ENCODE assay signal across 32 mouse cellular contexts in the genomic region with DNA sequence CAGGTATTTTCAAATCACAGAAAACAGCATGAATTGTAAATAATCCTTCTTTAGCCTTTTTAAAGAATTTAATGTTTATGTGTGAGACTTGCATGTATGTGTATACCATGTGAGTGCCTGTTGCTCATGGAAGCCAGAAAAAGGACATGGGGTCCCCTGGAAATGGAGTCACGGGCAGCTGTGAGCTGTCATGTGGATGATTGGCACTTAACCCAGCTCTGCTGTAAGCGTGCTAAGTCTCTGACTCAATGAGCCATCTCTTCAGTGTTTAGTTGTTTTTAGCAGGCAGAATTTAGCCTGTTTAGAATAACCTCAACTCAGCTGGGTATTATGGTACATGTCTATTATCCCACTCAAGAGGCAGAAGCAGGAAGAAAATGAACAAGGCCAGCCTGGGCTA. TPM values are rescaled to one million over a fixed set of nuclear protein-coding genes. Genes with fewer than 3 reads are reported as not detected.
DNase-seq lines count a peak whose midpoint lies in the region; ATAC-seq and TF ChIP-seq lines count a peak whose summit lies in the region.
"Had no signal": no experiment of that assay in that cellular context is flagged by ENCODE, and none has a peak within 500 bp of the region (broad histone marks: within the 10 kb centered on the region; RNA-seq: fewer than 3 reads in every experiment).

No protein-coding gene starts in this region.

- in situ Hi-C loops in CH12.LX (cut with MboI; ENCODE audit: low pct_ligation_motif_present, low pct_unique_long_range_greater_than_20kb, low sequenced_read_pairs) = loop anchor here (10.0 kb wide), 1 partner anchor 272 kb away; no protein-coding TSS in a partner anchor

- peaks cover 9% of the 10 kb centered on the region; the same call in 1 of the 2 replicates for H3K4me1 ChIP-seq in heart, postnatal 0 days (ENCODE audit: control insufficient read depth, insufficient read depth)
- peaks cover 0 to 25% of the 10 kb centered on the region in 2 experiments; a peak in 2 of 4 replicates for H3K4me1 ChIP-seq in CH12.LX (ENCODE audit: control insufficient read depth in 1 of 2, insufficient read depth in 2 of 2)
- H3K4me1 ChIP-seq in limb, embryonic 14.5 days (ENCODE audit: control insufficient read depth, insufficient read depth, low read length) = peaks cover 14% of the 10 kb centered on the region; the same call in 1 of the 2 replicates
- H3K4me1 ChIP-seq in liver, postnatal 0 days (ENCODE audit: insufficient read depth) = no peaks in the 10 kb centered on the region

- no peak for TF ChIP-seq RAD21 in CH12.LX (IDR thresholded peaks at IDR 0.05; ENCODE audit: low read depth, low read length)

- ATAC-seq in heart, postnatal 0 days (ENCODE audit: insufficient read depth, low read depth) = no peak
- no peak for ATAC-seq in limb, embryonic 14.5 days (ENCODE audit: low FRiP score, low read depth)
- no peak for ATAC-seq in liver, postnatal 0 days
- ATAC-seq: forebrain, postnatal 0 days; hindbrain, embryonic 16.5 days; midbrain, embryonic 16.5 days; Patski had no signal

- H3K4me3 ChIP-seq in heart, postnatal 0 days (ENCODE audit: low read depth, low read length) = no peak overlapping the region
- H3K4me3 ChIP-seq in CH12.LX (replicated peaks in 1 of 3; ENCODE audit: low read depth in 2 of 3, low read length in 2 of 3, poor library complexity in 1 of 3) = no peak overlapping the region
- no peak overlapping the region for H3K4me3 ChIP-seq in limb, embryonic 14.5 days (replicated peaks; ENCODE audit: low read length)
- H3K4me3 ChIP-seq in liver, postnatal 0 days (ENCODE audit: low read depth, low read length) = no peak overlapping the region
- H3K4me3 ChIP-seq: heart, embryonic 12.5 days; hindbrain, embryonic 10.5 days; kidney, embryonic 15.5 days; neural tube, embryonic 12.5 days had no signal

- H3K36me3 ChIP-seq in heart, postnatal 0 days (replicated peaks; ENCODE audit: control insufficient read depth, insufficient read depth, low read length) = no peaks in the 10 kb centered on the region
- H3K36me3 ChIP-seq in CH12.LX (replicated peaks in 1 of 2; ENCODE audit: control insufficient read depth in 1 of 2, insufficient read depth in 1 of 2, low read length in 1 of 2) = no peaks in the 10 kb centered on the region
- no peaks in the 10 kb centered on the region for H3K36me3 ChIP-seq in limb, embryonic 14.5 days (ENCODE audit: control insufficient read depth, insufficient read depth, low read length)
- H3K36me3 ChIP-seq in liver, postnatal 0 days (replicated peaks; ENCODE audit: insufficient read depth, low read length) = no peaks in the 10 kb centered on the region
- H3K36me3 ChIP-seq: heart, embryonic 12.5 days; hindbrain, embryonic 10.5 days; kidney, embryonic 15.5 days; neural tube, embryonic 12.5 days had no signal

- H3K9ac ChIP-seq in heart, postnatal 0 days (replicated peaks; ENCODE audit: low read depth, low read length) = no peak overlapping the region
- no peak overlapping the region for H3K9ac ChIP-seq in CH12.LX (ENCODE audit: insufficient read depth, low read depth)
- H3K9ac ChIP-seq in limb, embryonic 14.5 days (ENCODE audit: low read depth, low read length, severe bottlenecking) = no peak overlapping the region
- no peak overlapping the region for H3K9ac ChIP-seq in liver, postnatal 0 days (replicated peaks)
- H3K9ac ChIP-seq: forebrain, postnatal 0 days; heart, embryonic 12.5 days; kidney, embryonic 15.5 days; neural tube, embryonic 12.5 days had no signal

- no peak for DNase-seq in heart, postnatal 0 days (ENCODE audit: low spot score)
- DNase-seq in heart, adult 9 months (ENCODE audit: low spot score in 2 of 2) = no peak
- DNase-seq in CH12.LX (ENCODE audit: extremely low read depth) (peak; percentile 6), adipocyte (ENCODE audit: low spot score) (peak; percentile 63)
- no peak for DNase-seq in limb, embryonic 14.5 days (ENCODE audit: low spot score)
- no peak for DNase-seq in cerebellum, postnatal 14 days
- DNase-seq in liver, postnatal 0 days = no peak
- DNase-seq: adrenal gland, postnatal 14 days; cerebellum, adult 11-12 months; cerebellum, adult 9-11 months; forebrain, postnatal 0 days; gastrocnemius, postnatal 14 days; heart, adult 11 months; heart, postnatal 14 days; kidney, adult 18-20 months; kidney, postnatal 25 days; left cerebral cortex, postnatal 4 days; lung, postnatal 36 days; right cerebral cortex, postnatal 14 days; thymus, adult 2 months; thymus, postnatal 36 days had no signal

- peak overlapping the region; percentile 22; the same call in 1 of the 2 replicates for H3K27ac ChIP-seq in heart, postnatal 0 days (ENCODE audit: low read depth)
- H3K27ac ChIP-seq in CH12.LX (ENCODE audit: insufficient read depth, low read depth) = no peak overlapping the region
- H3K27ac ChIP-seq in limb, embryonic 14.5 days (replicated peaks; ENCODE audit: low read depth, low read length) = 0 out of 2 replicates have a peak overlapping the region, but pooled peaks have one; percentile 21
- no peak overlapping the region for H3K27ac ChIP-seq in liver, postnatal 0 days (ENCODE audit: low read depth)
- H3K27ac ChIP-seq: hindbrain, embryonic 10.5 days; kidney, embryonic 15.5 days; neural tube, embryonic 12.5 days; stomach, postnatal 0 days had no signal

- TF ChIP-seq CTCF in heart, postnatal 0 days (IDR thresholded peaks at IDR 0.05; ENCODE audit: low read depth) = no peak
- TF ChIP-seq CTCF in CH12.LX (conservative IDR thresholded peaks at IDR 0.05 in 1 of 2, IDR thresholded peaks at IDR 0.05 in 1 of 2; ENCODE audit: low read depth in 2 of 2, low read length in 2 of 2) = no peak
- TF ChIP-seq CTCF in liver, postnatal 0 days (IDR thresholded peaks at IDR 0.05; ENCODE audit: low read depth) = no peak

- no peaks in the 10 kb centered on the region for H3K27me3 ChIP-seq in heart, postnatal 0 days (ENCODE audit: control insufficient read depth, insufficient read depth, low read length)
- no peaks in the 10 kb centered on the region for H3K27me3 ChIP-seq in CH12.LX (replicated peaks)
- no peaks in the 10 kb centered on the region for H3K27me3 ChIP-seq in limb, embryonic 14.5 days (ENCODE audit: control insufficient read depth, insufficient read depth, low read length)
- no peaks in the 10 kb centered on the region for H3K27me3 ChIP-seq in liver, postnatal 0 days (ENCODE audit: insufficient read depth, low read length)
- H3K27me3 ChIP-seq: heart, embryonic 12.5 days; kidney, embryonic 15.5 days; neural tube, embryonic 12.5 days; Patski had no signal

- no peak for TF ChIP-seq EP300 in heart, postnatal 0 days (IDR thresholded peaks at IDR 0.05; ENCODE audit: low read depth)
- TF ChIP-seq EP300 in CH12.LX (IDR thresholded peaks at IDR 0.05; ENCODE audit: low read length) = no peak
- TF ChIP-seq EP300 in liver, postnatal 0 days (IDR thresholded peaks at IDR 0.05; ENCODE audit: low read depth) = no peak

- H3K9me3 ChIP-seq in heart, postnatal 0 days (replicated peaks; ENCODE audit: control insufficient read depth, low read length) = no peaks in the 10 kb centered on the region
- H3K9me3 ChIP-seq in CH12.LX (replicated peaks; ENCODE audit: low read length) = no peaks in the 10 kb centered on the region
- H3K9me3 ChIP-seq in limb, embryonic 14.5 days (ENCODE audit: control insufficient read depth, low read length) = no peaks in the 10 kb centered on the region
- H3K9me3 ChIP-seq in liver, postnatal 0 days (ENCODE audit: low read length) = no peaks in the 10 kb centered on the region
- H3K9me3 ChIP-seq: G1E; heart, embryonic 12.5 days; hindbrain, embryonic 10.5 days; kidney, embryonic 15.5 days; neural tube, embryonic 12.5 days had no signal

- H3K4me2 ChIP-seq in heart, postnatal 0 days (ENCODE audit: low read depth, low read length) = no peak overlapping the region
- no peak overlapping the region for H3K4me2 ChIP-seq in CH12.LX (ENCODE audit: insufficient read depth, low read depth, poor library complexity, severe bottlenecking)
- no peak overlapping the region for H3K4me2 ChIP-seq in limb, embryonic 14.5 days (replicated peaks; ENCODE audit: low read depth, low read length, severe bottlenecking)
- H3K4me2 ChIP-seq in liver, postnatal 0 days (ENCODE audit: low read depth, low read length) = no peak overlapping the region
- H3K4me2 ChIP-seq: heart, embryonic 12.5 days; kidney, embryonic 15.5 days; liver, embryonic 11.5 days; midbrain, embryonic 11.5 days; neural tube, embryonic 12.5 days had no signal

- TF ChIP-seq POLR2A in CH12.LX (IDR thresholded peaks at IDR 0.05; ENCODE audit: low read depth, low read length) = no peak
- no peak for TF ChIP-seq POLR2A in limb, embryonic 14.5 days (IDR thresholded peaks at IDR 0.05; ENCODE audit: borderline replicate concordance, extremely low read depth, insufficient read depth, insufficient read length)

- WGBS in heart, postnatal 0 days = 44% methylated on average over 2 of the region's 2 CpGs
- 68% methylated on average over 2 of the region's 2 CpGs for WGBS in limb, embryonic 14.5 days
- 58% methylated on average over 2 of the region's 2 CpGs for WGBS in liver, postnatal 0 days (ENCODE audit: insufficient replicate concordance)

- H3K79me2 ChIP-seq in CH12.LX (replicated peaks; ENCODE audit: control insufficient read depth, extremely low read depth, insufficient read depth, poor library complexity, severe bottlenecking) = peaks cover 4% of the 10 kb centered on the region; the same call in 1 of the 2 replicates

- dilution Hi-C loops in CH12.LX (cut with MboI; ENCODE audit: extremely low pct_ligation_motif_present, extremely low pct_unique_long_range_greater_than_20kb, low sequenced_read_pairs) = no loop called here

TF ChIP-seq in CH12.LX, 34 proteins besides CTCF, POLR2A, EP300 and RAD21 (continues in another document):
- TF ChIP-seq PAX5 (IDR thresholded peaks at IDR 0.05; ENCODE audit: low read length) (no peak), USF1 (IDR thresholded peaks at IDR 0.05; ENCODE audit: low read depth, low read length) (no peak), ELF1 (IDR thresholded peaks at IDR 0.05; ENCODE audit: low read depth, low read length) (no peak), MXI1 (IDR thresholded peaks at IDR 0.05; ENCODE audit: low read depth, low read length) (no peak), JUN (IDR thresholded peaks at IDR 0.05; ENCODE audit: insufficient read depth, low read depth, low read length) (no peak), NRF1 (IDR thresholded peaks at IDR 0.05; ENCODE audit: low read depth, low read length) (no peak), MAX (IDR thresholded peaks at IDR 0.05; ENCODE audit: low read length) (no peak), ZNF384 (IDR thresholded peaks at IDR 0.05; ENCODE audit: low read depth, low read length) (no peak), KAT2A (IDR thresholded peaks at IDR 0.05; ENCODE audit: insufficient replicate concordance, low read length) (no peak)

RNA-seq across cellular contexts. Expression of gene Ankrd28, which starts 43.5 kb away (rescaled TPM):
- total RNA-seq in heart, postnatal 0 days (2014; rRNA removed; ENCODE audit: low replicate concordance) = 16.2 and 17.7 TPM in 2 replicates
- 3.8 and 4.5 TPM in 2 replicates for polyA plus RNA-seq in heart, postnatal 0 days (2015; fragmentation: Nextera tagmentation; extraction: Ambion mirVana)
- total RNA-seq in CH12.LX (2012; rRNA removed) = 7.3 and 8.6 TPM in 2 replicates
- 14.3 and 14.9 TPM in 2 replicates for total RNA-seq in CH12.LX (2014; rRNA removed)
- 15.0 and 16.0 TPM in 2 replicates for polyA plus RNA-seq in CH12.LX (2012; ENCODE audit: insufficient read length, low read depth)
- 16.6 and 17.2 TPM in 2 replicates for polyA plus RNA-seq in limb, embryonic 14.5 days (2012; rRNA removed)
- 11.7 and 12.7 TPM in 2 replicates for polyA plus RNA-seq in limb, embryonic 14.5 days (2014; fragmentation: Nextera tagmentation; extraction: Ambion mirVana)
- 3.2 TPM in 2 replicates for polyA plus RNA-seq in liver, postnatal 0 days (2015; fragmentation: Nextera tagmentation; extraction: Ambion mirVana)

Comparison
In these comparisons a context has a peak if more than half of its experiments do, and no peak if none do; other contexts are left out.
1. DNase-seq: peak in CH12.LX (single experiment) and adipocyte (single experiment); none in heart, postnatal 0 days (single experiment), heart, adult 9 months (0 of 2), limb, embryonic 14.5 days (single experiment), cerebellum, postnatal 14 days (0 of 2) and liver, postnatal 0 days (single experiment).
2. H3K27ac ChIP-seq: peak in heart, postnatal 0 days (single experiment) and limb, embryonic 14.5 days (single experiment); none in CH12.LX (single experiment) and liver, postnatal 0 days (single experiment).